Mouse (Mus musculus) MEL (cell line): ENCODE data around the gene Gm17018.

Experiments
- EP300 ChIP-seq, 2 experiments: IDR thresholded peaks; 2 replicates each; pipeline ENCODE4 v1.6.1; 2011; ENCODE audit warnings: improper control_type of control experiment in 2 of 2, low read length in 2 of 2, low read depth in 1 of 2, mild to moderate bottlenecking in 1 of 2
- POLR2A ChIP-seq, 2 experiments: IDR thresholded peaks; 2 replicates each; pipeline ENCODE4 v1.6.1; 2011 to 2012; ENCODE audit warnings: low read length in 2 of 2, mild to moderate bottlenecking in 2 of 2, control low read depth in 1 of 2, improper control_type of control experiment in 1 of 2, low read depth in 1 of 2, moderate library complexity in 1 of 2; ENCODE audit not compliant: control insufficient read depth in 1 of 2, insufficient read depth in 1 of 2, poor library complexity in 1 of 2
- POLR2AphosphoS5 ChIP-seq: IDR thresholded peaks from 2 replicates; pipeline ENCODE4 v1.6.1; 2012; ENCODE audit warnings: low read depth, borderline replicate concordance, mild to moderate bottlenecking, inconsistent platforms, low read length, moderate library complexity, mixed read lengths
- SMC3 ChIP-seq: IDR thresholded peaks from 2 replicates; pipeline ENCODE4 v1.6.1; 2011; ENCODE audit warnings: low read depth, low read length, improper control_type of control experiment
- USF1 ChIP-seq: IDR thresholded peaks from 2 replicates; pipeline ENCODE4 v1.6.1; 2014; ENCODE audit warnings: low read depth, mild to moderate bottlenecking, inconsistent platforms, low read length, improper control_type of control experiment, moderate library complexity

DNA sequence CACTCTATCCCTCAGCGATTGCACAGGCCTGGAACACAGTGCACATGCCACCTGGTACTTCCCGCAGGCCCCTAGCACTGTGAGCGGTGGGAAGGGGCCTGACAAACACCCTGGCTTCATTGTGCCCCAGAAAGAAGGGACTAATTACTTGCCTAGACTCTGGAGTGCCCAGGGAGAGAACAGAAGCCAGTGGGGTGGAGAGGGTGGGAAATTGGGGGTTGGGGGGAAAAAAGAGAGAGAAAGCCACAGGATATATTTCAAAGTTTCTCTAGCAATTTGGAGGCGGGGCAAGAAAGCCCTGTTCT is 55.8 kb downstream of the Gm17018 start:
- TF ChIP-seq SMC3 (no peak), EP300 (IDR thresholded peaks at IDR 0.05; ENCODE audit: low read depth in 1 of 2, low read length in 2 of 2) (no peak), USF1 (no peak), POLR2AphosphoS5 (no peak), POLR2A (IDR thresholded peaks at IDR 0.05; ENCODE audit: control insufficient read depth in 1 of 2, insufficient read depth in 1 of 2, low read depth in 1 of 2, low read length in 2 of 2, poor library complexity in 1 of 2) (no peak)
